Mouse (Mus musculus) kidney, postnatal 10 days (tissue): ENCODE measurements around the gene Shld2.
A peak's percentile ranks its signal among the peaks of the same experiment; 100 is the strongest.

ENCODE experiments used
- DNase-seq: peaks from one replicate; pipeline ENCODE4 v3.0.0; 2021; ENCODE audit warnings: mixed read lengths

Shld2 gene

GRCm38 (mm10) chr14:34215451-34216127 is 94.7 kb downstream of the Shld2 start:
- DNase-seq, result peak; percentile 79

- DNase-seq, result no peak
Observed at GRCm38 (mm10) chr14:34209942-34210341, 100.4 kb downstream of the Shld2 start.

DNA sequence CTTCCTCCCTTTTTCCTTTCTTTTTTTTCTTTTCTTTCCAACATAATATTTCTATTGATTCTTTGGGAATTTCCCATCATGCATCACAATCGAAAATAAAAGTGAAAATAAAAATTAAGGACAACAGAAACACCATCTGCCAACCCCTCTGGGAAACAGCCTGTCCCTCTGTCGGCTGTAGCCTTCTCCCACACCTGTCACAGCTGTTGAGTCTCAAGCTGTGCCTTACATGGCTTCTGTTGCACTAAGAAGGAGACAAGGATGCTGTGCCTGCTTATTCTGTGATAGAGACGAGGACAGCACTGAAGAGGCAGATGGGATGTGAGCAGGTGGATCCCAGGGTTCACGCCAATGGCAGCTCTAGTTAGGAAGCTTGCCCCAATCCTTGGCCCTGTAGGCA is 101.2 kb downstream of the Shld2 start:
- no peak for DNase-seq

DNA sequence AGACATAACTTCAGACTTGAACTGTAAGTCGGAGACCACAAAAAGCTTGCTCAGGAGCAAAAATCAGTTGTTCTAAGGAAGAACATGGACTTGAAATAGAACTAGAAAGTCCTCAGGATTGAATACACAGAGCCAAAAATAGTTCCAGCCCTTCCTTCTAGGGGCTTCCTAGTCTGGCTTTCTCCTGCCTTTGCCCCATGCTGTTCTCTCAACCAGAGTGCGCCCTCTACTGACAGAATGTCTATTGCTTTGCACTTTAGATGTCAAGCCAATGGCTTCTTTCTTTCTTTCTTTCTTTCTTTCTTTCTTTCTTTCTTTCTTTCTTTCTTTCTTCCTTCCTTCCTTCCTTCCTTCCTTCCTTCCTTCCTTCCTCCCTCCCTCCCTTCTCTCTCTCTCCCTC is 101.6 kb downstream of the Shld2 start:
- peak; percentile 73 for DNase-seq

GRCm38 (mm10) chr14:34207996-34208395 is 102.3 kb downstream of the Shld2 start:
- DNase-seq, result no peak

DNA sequence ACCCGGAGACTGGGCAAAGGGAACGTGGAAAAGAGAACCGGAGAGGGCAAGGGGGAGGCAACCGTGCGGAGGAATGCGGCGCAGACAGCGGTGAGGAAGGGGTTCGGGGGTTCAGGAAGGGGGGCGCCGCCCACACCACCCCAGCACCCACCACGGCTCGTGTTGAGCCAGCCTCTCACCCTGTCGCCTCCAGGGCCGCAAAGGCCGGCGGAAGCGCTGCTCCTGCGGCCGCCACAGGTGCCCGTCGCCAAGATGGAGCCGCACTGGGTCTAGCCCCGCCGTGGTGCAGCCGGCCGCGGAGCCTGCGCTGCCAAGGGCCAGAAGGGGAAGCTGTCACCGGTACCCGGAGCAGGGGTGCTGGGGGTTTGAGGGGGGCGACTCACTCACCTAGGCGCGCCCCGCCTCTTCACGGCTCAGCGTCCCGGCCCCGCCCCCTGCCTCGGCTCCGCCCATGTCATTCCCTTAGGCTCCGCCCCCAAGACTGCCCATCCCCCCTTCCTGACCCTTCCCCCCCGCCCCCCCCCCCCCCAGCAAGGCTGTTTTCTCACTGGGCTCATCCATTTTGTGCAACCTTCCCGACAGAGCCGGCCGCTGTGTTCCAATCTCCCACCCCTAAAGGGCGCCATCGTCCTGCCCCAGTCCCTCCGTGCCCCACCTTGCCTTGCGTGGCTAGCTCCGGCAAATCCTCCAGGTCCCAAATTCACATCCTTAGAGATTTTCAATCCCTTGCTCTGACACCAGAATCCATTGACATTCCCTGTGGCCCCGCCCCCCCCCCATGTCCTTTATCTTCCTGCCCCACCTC is 108.9 kb downstream of the Shld2 start, which contains the start of gene Gprin2:
Gprin2 (minus strand) TSS at position 423 of the 805 bp plus-strand sequence.
- DNase-seq, result peak; percentile 70

DNA sequence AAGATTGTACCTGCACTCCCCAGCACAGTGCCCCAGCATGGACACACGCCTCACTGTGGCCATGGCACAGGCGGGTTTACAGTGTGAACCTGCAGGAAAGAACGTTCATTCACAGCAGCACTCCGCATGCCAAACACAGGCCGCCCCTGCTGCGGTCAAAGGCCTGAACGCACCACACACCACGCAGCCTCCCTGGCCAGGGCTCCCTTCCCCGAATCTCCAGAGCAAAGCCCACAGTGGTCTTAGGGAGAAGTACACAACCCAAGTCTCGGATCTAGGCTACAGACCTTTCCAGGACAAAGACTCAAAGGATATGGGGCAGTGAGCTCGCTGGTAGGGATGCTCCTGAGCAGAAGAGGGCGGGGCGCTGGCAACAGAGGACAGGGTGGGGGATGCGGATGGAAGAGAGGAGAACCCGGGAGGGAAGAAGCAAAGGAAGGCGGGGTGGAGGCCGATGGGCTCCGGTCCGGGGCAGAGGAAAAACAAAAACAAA is 109.5 kb downstream of the Shld2 start:
- DNase-seq, result peak; percentile 62

DNA sequence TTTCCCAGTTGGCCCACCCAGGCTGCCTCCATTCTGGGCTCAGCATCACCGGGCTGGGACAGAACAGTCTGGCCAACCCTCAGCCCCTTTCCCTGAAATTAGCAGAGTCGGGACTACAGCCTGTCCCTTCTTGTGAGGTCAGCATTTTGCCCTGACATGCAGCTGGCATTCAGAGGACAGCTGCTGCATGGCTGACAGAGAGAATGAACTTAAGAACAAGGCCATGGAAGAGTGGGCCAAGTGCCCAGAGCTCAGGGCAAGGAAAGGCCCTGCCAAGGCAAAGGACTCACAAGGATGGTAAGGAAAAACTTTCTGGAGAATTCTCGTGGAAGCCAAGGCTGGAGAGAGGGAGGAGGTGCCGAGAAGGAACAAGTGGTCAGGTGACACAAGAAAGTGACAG is 113.6 kb downstream of the Shld2 start:
- no peak for DNase-seq

DNA sequence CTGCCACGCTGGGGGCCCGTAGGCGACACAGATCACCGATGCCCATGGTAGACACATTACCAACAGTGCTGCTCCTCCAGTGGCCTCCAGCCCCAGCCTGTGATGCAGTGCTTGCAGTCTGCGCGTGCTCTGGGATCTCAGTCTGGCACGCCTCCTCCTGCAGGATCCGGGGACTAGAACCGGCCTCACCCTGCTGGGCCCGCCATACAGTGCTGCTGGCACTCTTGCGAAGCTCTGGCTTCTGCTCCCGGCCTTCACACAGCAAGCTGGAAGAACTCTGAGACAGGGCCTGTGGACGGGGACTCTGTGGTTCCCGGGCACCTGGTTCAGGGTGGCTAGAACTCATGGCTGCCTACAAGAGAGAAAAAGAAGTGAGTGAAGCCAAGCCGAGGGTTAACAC is 114.8 kb downstream of the Shld2 start:
- no peak for DNase-seq

DNA sequence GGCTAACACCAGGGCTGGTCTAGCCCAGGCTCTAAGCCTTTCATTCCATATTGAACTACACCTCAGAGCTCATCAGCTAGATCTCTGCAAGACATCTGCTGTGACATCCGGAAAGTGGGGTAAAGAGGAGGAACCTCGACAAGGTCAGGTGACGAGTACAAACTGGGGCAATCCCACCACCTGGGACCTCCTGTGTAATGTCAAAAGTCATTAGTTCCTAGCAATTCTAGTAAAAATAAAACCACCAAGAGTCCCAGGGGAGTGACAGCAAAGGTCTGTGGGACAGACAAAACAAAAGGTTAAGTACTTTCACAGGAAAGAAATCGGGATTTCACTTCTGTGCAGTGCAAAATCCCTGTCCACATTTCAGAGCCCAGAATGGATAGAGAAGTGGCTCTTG is 116.4 kb downstream of the Shld2 start:
- DNase-seq, result no peak

DNA sequence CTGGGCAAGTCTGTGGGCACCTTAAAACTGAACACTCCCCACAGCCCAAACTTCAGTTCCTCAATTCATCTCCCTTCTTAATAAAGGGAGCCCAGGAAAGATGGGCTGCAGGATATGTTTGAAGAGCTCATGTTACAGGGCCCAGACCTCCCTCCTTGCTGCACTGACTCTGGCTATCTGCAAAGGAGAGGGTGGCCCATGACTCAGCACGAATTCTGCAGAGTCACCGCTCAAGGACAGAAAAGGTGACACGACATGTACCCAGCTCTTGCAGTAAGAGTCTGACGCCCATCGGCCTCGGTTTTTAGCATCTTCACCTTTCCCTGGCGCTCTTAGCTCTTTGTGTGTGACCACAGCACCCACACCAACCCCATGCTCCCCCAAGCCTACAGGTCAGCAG is 119.9 kb downstream of the Shld2 start:
- no peak for DNase-seq

GRCm38 (mm10) chr14:34188629-34189028 is 121.7 kb downstream of the Shld2 start:
- DNase-seq, result peak; percentile 74
